Mouse (Mus musculus) neural tube, embryonic 14.5 days (tissue): ENCODE results near the gene Car10. TPM values are rescaled to one million over a fixed set of nuclear protein-coding genes. Genes with fewer than 3 reads are reported as not detected.
A peak's percentile ranks its signal among the peaks of the same experiment; 100 is the strongest.

Experiments
- ATAC-seq: fragments of 200-750 bp; cut with Nextera tagmentation; 2 replicates; pipeline ENCODE4 v1.8.0; 2017; ENCODE audit warnings: low read depth, mild to moderate bottlenecking, moderate TSS enrichment, moderate library complexity
- H3K27ac ChIP-seq: fragments of 300-500 bp; sonication (generic); 2 replicates; pipeline ENCODE4 v1.5.1; 2014; ENCODE audit warnings: low read depth, mild to moderate bottlenecking, control low read depth, low read length, moderate library complexity, mixed read lengths
- H3K27me3 ChIP-seq: fragments of 300-500 bp; sonication (generic); 2 replicates; pipeline ENCODE4 v1.6.1; 2014; ENCODE audit warnings: low read length; ENCODE audit not compliant: control insufficient read depth, insufficient read depth
- H3K36me3 ChIP-seq: fragments of 300-500 bp; sonication (generic); 2 replicates; pipeline ENCODE4 v1.6.1; 2014; ENCODE audit warnings: low read length, mixed read lengths; ENCODE audit not compliant: control insufficient read depth, insufficient read depth
- H3K4me1 ChIP-seq: fragments of 300-500 bp; sonication (generic); 2 replicates; pipeline ENCODE4 v1.6.1; 2014; ENCODE audit warnings: low read length; ENCODE audit not compliant: control insufficient read depth, insufficient read depth
- H3K4me2 ChIP-seq: fragments of 300-500 bp; sonication (generic); 2 replicates; pipeline ENCODE4 v1.6.1; 2014; ENCODE audit warnings: mild to moderate bottlenecking, low read depth, low read length, control low read depth
- H3K4me3 ChIP-seq: fragments of 300-500 bp; sonication (generic); 2 replicates; pipeline ENCODE4 v1.5.1; 2014; ENCODE audit warnings: low read depth, low read length, control low read depth, mixed read lengths
- H3K9ac ChIP-seq: fragments of 300-500 bp; sonication (generic); replicated peaks from 2 replicates; pipeline ENCODE4 v1.6.1; 2014; ENCODE audit warnings: low read depth, mild to moderate bottlenecking, control low read depth, low read length, mixed read lengths
- H3K9me3 ChIP-seq: fragments of 300-500 bp; sonication (generic); 2 replicates; pipeline ENCODE4 v1.6.1; 2016; ENCODE audit warnings: low read length; ENCODE audit not compliant: control insufficient read depth
- WGBS: fragments of 180-500 bp; shearing (Covaris S2); extraction: QIAGEN DNeasy Blood & Tissue Kit; methylation state at CpG from one replicate; pipeline ENCODE4 v1.1.7; 2014; 5-methylcytosine and 5-hydroxymethylcytosine counted together
- polyA plus RNA-seq: library from polyadenylated mRNA; unstranded; fragments of >200 nt; fragmentation: Nextera tagmentation; extraction: Ambion mirVana; gene quantifications from 2 replicates; pipeline ENCODE4 v1.2.1, GENCODE M21; 2014

Car10 gene
- polyA plus RNA-seq, 1 experiment from 2014 or later = 78.8 TPM

DNA sequence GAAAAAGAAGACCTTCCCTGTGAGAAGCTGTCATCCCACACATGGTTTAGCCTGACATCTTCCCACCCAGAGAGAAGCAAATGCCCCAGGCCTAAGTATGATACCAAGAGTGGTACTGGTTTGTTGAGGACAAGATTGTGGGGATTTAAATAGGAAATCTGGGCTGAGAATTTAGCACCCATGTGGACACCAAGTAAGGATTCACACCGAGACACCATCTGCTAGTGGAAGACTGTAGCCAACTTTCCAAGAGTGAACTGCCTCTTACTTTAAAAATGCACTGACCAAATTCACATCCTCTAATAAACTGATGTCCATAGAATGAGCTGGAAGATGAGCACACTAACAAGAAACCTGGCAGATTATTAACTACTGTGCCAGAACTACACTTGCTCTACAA, 389.2 kb downstream of the Car10 start:
- H3K4me3 ChIP-seq = no peak overlapping the region
- ATAC-seq = no peak
- no peak overlapping the region for H3K9ac ChIP-seq
- no peaks in the 10 kb centered on the region for H3K9me3 ChIP-seq
- no peaks in the 10 kb centered on the region for H3K36me3 ChIP-seq
- H3K27ac ChIP-seq = no peak overlapping the region
- H3K4me2 ChIP-seq = no peak overlapping the region
- 0 out of 2 replicates have a peak, but pooled peaks cover 3% of the 10 kb centered on the region for H3K4me1 ChIP-seq
- no peaks in the 10 kb centered on the region for H3K27me3 ChIP-seq
- WGBS = 90% methylated on average over 1 of the region's 1 CpGs

DNA sequence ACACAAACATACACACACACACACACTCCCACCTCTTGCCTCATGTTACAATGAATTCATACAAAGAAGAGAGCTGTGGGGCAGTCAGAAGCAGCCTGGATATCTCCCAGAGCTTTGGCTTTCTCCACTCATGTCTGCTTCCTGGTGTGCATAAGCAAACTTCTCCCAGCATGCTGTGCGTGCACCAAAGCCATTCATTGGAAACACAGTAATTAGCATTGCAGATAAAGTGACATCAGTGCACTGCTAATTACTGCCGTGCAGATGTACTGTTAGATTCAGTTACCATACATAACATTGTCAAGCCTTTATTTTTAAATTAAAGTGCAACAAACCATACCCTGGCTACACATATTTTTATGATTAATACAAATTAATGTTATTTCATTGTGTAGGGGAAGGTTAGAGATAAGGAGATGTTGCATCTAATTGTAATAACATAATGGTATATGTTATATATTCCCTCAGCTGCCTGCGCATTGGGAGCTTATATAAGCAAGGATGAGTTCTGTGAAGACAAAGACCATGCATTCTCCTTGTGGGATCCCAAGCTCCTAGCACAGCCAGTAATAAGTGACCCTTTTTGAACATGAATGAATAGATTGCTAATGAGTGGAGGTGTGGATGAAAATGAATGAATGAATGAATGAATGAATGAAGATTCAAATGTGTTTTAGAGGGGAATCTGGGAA, 390.2 kb downstream of the Car10 start:
- Histone ChIP-seq H3K27ac (no peak overlapping the region), H3K36me3 (no peaks in the 10 kb centered on the region), H3K4me2 (no peak overlapping the region), H3K9ac (no peak overlapping the region), H3K9me3 (no peaks in the 10 kb centered on the region), H3K4me1 (0 out of 2 replicates have a peak, but pooled peaks cover 3% of the 10 kb centered on the region), H3K4me3 (no peak overlapping the region), H3K27me3 (no peaks in the 10 kb centered on the region)
- no peak; the same call in 1 of the 2 replicates for ATAC-seq
- 53% methylated on average over 3 of the region's 3 CpGs for WGBS

DNA sequence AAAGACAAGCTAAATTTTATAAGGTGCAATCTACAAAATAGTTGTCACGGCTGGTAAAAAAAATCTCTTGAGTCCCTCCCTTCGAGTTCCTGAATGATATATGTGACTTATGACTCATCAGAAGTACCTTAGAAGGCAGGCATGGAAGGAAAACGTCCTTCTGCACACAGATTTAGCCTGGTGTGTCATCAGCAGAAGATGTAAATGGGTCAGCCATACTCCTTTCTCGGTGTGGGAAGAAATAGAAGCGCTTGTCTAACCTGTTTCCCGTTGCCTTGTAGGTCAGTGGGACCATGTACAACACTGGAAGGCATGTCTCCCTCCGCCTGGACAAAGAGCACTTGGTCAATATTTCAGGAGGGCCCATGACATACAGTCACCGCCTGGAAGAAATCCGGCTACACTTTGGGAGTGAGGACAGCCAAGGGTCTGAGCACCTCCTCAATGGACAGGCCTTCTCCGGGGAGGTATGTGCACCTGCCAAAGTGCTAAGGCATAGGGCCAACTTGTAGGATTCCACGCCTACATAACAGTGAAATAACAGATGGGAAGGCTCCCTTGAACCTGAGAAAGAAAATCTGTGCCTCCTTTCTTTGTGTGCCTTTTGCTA, 392.5 kb downstream of the Car10 start:
- Histone ChIP-seq H3K4me1 (0 out of 2 replicates have a peak, but pooled peaks cover 3% of the 10 kb centered on the region), H3K27me3 (no peaks in the 10 kb centered on the region), H3K4me2 (no peak overlapping the region), H3K9me3 (no peaks in the 10 kb centered on the region), H3K4me3 (no peak overlapping the region), H3K36me3 (no peaks in the 10 kb centered on the region), H3K27ac (no peak overlapping the region), H3K9ac (no peak overlapping the region)
- WGBS = 87% methylated on average over 11 of the region's 11 CpGs
- no peak for ATAC-seq

DNA sequence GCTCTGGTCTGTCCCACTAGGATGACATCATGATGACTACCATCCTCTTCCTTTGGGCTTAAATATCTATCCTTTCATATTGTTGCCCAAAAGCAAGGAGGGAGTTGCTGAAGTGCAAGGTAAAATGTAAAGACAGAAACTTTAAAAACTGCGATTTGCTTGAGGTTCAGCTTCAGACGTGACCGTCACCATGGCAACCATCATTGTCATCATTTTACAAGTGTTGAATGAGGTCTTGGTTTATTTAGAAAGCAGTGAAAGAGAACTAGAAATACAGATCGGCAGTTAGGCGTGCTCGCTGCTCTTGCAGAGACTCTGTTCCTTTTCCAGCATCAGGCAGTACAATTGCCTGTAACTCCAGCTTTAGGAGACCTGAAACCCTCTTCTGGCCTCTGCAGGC, 400.1 kb downstream of the Car10 start:
- Histone ChIP-seq H3K9me3 (no peaks in the 10 kb centered on the region), H3K27me3 (no peaks in the 10 kb centered on the region), H3K36me3 (no peaks in the 10 kb centered on the region), H3K4me3 (no peak overlapping the region), H3K27ac (no peak overlapping the region), H3K9ac (no peak overlapping the region), H3K4me2 (no peak overlapping the region), H3K4me1 (peaks cover 9% of the 10 kb centered on the region; the same call in 1 of the 2 replicates)
- 55% methylated on average over 6 of the region's 6 CpGs for WGBS
- ATAC-seq = no peak

DNA sequence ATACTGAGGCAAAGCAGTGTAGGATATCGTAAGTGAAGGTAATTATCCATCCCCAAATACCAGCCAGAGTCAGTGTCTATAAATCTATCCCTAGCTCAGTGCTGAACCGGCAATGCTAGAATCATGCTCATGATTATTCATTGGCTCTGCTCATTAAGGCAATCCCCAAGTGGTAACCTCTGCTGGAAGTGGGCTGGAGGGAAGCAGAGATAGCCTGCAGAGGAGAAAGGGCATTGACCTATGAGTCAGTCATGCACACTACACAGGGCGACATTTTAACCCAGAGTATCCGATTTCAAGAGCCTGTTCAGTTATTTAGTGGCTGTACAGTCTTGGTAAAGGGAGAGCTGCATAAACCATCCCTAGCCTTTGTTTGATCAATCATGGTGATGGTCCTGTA, 402.6 kb downstream of the Car10 start:
- Histone ChIP-seq H3K4me1 (peaks cover 9% of the 10 kb centered on the region; the same call in 1 of the 2 replicates), H3K4me2 (no peak overlapping the region), H3K9ac (no peak overlapping the region), H3K27ac (peak overlapping the region; percentile 55), H3K27me3 (no peaks in the 10 kb centered on the region), H3K9me3 (no peaks in the 10 kb centered on the region), H3K4me3 (no peak overlapping the region), H3K36me3 (no peaks in the 10 kb centered on the region)
- 9% methylated on average over 4 of the region's 4 CpGs for WGBS
- ATAC-seq = peak; percentile 73; the same call in 1 of the 2 replicates

DNA sequence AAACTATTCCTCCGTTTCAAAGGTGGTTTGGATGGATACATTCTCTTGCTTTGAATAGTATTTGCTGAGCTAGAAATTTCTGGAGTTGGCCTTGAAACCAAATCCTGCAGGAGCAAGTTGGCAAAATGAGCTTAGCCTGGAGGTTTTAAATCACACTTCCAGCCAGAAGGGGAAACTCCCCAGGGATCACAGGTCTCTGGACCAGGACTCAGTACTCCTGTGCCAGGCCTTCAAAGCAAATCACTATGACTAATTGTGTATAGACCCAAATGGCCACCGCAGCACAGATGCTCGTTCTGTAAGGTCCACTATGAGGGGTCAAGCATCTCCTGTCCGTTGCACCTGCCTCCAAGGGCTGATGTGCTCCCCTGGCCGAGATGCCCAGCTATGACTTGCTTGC, 403.8 kb downstream of the Car10 start:
- H3K9ac ChIP-seq = no peak overlapping the region
- WGBS = 68% methylated on average over 5 of the region's 5 CpGs
- ATAC-seq = no peak
- no peak overlapping the region for H3K27ac ChIP-seq
- H3K9me3 ChIP-seq = no peaks in the 10 kb centered on the region
- peaks cover 9% of the 10 kb centered on the region; the same call in 1 of the 2 replicates for H3K4me1 ChIP-seq
- H3K4me3 ChIP-seq = no peak overlapping the region
- H3K4me2 ChIP-seq = no peak overlapping the region
- no peaks in the 10 kb centered on the region for H3K36me3 ChIP-seq
- H3K27me3 ChIP-seq = no peaks in the 10 kb centered on the region

DNA sequence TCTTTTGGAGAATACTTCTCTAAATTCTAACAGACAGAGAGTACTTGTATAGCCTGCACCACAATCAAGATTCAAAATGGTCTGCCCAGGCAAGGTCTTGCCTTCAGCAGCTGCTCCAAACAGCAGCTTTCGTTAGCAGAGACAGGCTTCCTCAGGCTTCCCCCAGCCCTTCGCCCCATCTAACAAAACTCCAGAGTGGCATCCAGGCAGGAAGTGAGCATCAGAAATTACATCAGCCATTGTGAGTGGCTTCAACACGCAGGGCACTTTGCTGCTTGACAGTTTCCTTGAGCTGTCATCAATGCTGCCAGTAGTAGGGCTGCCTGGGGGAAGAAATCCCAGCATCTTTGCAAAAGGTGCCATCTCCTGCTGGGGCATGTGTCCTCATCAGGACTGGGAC, 405.0 kb downstream of the Car10 start:
- H3K36me3 ChIP-seq = no peaks in the 10 kb centered on the region
- 75% methylated on average over 3 of the region's 3 CpGs for WGBS
- no peak overlapping the region for H3K27ac ChIP-seq
- no peak for ATAC-seq
- no peaks in the 10 kb centered on the region for H3K27me3 ChIP-seq
- H3K9ac ChIP-seq = no peak overlapping the region
- peaks cover 9% of the 10 kb centered on the region; the same call in 1 of the 2 replicates for H3K4me1 ChIP-seq
- no peaks in the 10 kb centered on the region for H3K9me3 ChIP-seq
- no peak overlapping the region for H3K4me2 ChIP-seq
- no peak overlapping the region for H3K4me3 ChIP-seq

DNA sequence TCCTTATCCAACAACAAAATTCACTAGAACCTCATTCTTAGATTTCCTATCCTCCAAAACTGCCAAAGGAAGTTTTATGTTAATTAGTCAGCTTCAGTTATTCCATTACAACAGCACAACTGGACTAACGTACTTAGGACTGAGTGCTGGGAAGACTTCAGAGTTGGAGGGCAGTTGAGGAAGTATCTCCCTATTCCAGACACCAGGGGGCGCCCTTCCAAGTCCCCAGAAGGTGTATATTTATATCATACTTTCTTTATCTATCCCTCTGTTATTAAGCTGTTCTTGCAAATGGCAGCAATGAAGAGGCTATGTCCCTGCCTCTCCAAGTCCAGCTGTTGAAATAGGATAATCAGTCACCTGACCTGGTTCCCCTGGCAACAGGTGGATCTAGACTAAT, 405.6 kb downstream of the Car10 start:
- 35% methylated on average over 2 of the region's 2 CpGs for WGBS

DNA sequence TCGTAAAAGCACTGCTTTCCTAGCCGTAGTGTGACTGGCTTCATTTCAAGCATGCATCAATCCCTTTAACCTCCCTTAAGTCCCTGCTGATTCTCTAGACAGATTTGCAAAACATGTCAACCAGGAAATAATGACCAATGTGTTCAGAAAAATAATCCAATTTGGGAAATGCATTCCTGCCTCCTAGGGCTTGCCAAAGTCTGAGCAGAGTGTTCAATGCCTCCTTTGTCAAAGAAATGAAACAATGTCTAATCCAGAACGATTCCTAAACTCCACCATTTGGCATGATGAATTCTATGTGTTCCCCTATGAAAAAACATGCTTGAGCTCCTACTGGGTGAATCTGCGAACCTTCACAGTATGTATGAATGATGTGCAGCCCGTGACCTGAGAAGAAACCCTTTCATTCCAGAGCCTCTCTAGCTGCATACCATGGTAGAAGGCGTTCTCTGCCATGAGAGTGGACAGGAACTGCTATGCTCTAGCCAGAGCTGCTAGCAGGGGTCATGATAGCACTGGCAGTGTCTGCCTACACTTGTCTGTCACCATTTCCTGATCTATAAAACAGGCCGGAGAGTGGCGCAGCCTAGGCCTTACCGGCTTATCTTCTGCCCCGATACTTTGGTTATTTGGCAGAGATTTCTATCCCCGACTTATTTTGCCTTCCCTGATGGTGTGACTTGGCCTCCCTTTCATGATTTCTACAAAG, 411.9 kb downstream of the Car10 start:
- 81% methylated on average over 11 of the region's 11 CpGs for WGBS
- Histone ChIP-seq H3K9ac (no peak overlapping the region), H3K27ac (no peak overlapping the region), H3K4me3 (no peak overlapping the region), H3K9me3 (no peaks in the 10 kb centered on the region), H3K36me3 (no peaks in the 10 kb centered on the region), H3K27me3 (no peaks in the 10 kb centered on the region), H3K4me2 (no peak overlapping the region), H3K4me1 (no peaks in the 10 kb centered on the region)
- no peak for ATAC-seq

More for the DNA sequence above, 405.6 kb downstream of the Car10 start:
- H3K4me3 ChIP-seq = no peak overlapping the region
- H3K4me1 ChIP-seq = peaks cover 9% of the 10 kb centered on the region; the same call in 1 of the 2 replicates
- no peak overlapping the region for H3K9ac ChIP-seq
- H3K4me2 ChIP-seq = no peak overlapping the region
- no peaks in the 10 kb centered on the region for H3K27me3 ChIP-seq
- no peak for ATAC-seq
- H3K27ac ChIP-seq = no peak overlapping the region
- H3K9me3 ChIP-seq = no peaks in the 10 kb centered on the region
- no peaks in the 10 kb centered on the region for H3K36me3 ChIP-seq
